Mouse (Mus musculus): ENCODE results near the gene Gramd1b. TPM values are rescaled to one million over a fixed set of nuclear protein-coding genes. Genes with fewer than 3 reads are reported as not detected.

Gramd1b gene
- polyA plus RNA-seq, 1 experiment from 2014 or later = 3.0 TPM

DNA sequence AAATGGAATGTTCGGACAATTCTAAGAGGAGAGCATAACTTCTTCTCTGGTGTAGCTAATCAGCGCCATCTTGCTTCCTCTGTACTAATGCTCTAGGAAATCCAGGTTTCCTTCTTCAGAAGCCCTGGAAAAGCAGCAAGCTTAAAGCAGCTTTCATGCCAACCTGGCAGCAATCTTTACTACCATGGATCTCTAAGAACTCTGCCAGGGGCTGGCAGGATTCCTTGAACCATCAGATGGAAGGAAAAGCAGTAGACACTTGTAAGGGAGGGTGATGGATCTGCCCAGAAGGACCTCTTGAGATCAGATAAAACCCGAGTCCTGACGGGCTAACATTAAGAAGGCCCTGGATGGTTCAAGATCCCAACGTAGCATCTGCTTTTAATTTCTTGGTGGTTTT is 234.9 kb downstream of the Gramd1b start:
- Histone ChIP-seq H3K27ac (no peak overlapping the region), H3K4me2 (replicated peaks) (no peak overlapping the region), H3K36me3 (0 out of 2 replicates have a peak, but pooled peaks cover 5% of the 10 kb centered on the region), H3K9me3 (no peaks in the 10 kb centered on the region), H3K4me1 (replicated peaks) (no peaks in the 10 kb centered on the region), H3K4me3 (replicated peaks) (no peak overlapping the region), H3K27me3 (replicated peaks) (no peaks in the 10 kb centered on the region), H3K9ac (no peak overlapping the region)
- WGBS = 94% methylated on average over 5 of the region's 5 CpGs
- ATAC-seq = no peak

DNA sequence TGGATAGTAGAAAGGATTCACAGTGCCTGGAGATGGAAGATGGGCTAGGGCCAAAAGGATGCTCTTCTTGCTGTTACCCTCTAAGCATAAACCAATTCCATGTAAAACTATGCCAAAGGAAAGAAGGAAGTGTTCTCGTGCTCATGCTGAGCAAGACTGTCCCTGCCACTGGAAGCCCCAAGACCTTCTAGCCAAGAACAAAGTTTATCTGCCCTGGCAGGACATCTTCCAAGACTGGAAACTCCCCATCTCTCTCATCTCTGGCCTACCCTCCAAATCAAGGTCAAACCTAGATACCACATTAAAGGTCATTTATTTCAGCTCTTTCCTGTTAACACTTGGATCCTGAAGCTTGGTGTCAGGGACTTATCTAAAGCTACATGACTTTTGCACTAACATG is 236.3 kb downstream of the Gramd1b start:
- no peak overlapping the region for H3K27ac ChIP-seq
- no peak for ATAC-seq
- 89% methylated on average over 1 of the region's 1 CpGs for WGBS
- no peak overlapping the region for H3K4me3 ChIP-seq (replicated peaks)
- H3K9ac ChIP-seq = no peak overlapping the region
- no peaks in the 10 kb centered on the region for H3K4me1 ChIP-seq (replicated peaks)
- 0 out of 2 replicates have a peak, but pooled peaks cover 5% of the 10 kb centered on the region for H3K36me3 ChIP-seq
- no peaks in the 10 kb centered on the region for H3K27me3 ChIP-seq (replicated peaks)
- no peak overlapping the region for H3K4me2 ChIP-seq (replicated peaks)
- H3K9me3 ChIP-seq = no peaks in the 10 kb centered on the region

DNA sequence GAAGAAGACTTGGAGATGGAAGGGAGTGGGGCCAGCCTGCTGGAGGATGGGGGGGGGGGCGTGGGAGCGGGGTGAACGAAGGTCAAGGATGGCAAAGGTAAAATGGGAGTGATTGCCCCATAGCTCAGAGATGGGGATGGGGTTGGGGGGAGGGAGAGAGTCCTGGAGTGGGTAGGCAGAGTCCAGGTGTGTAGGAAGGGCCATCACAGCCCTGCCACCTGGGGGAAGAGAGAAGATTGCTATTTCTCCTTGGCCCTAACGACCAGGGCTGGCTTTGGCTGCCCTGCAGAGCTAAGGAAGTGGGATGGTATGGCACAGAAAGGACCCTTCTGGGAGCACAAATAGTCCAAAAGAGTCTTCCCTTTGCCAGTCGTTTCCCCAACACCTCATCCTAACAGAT is 237.0 kb downstream of the Gramd1b start:
- H3K9me3 ChIP-seq = no peaks in the 10 kb centered on the region
- no peaks in the 10 kb centered on the region for H3K36me3 ChIP-seq
- H3K9ac ChIP-seq = no peak overlapping the region
- H3K27me3 ChIP-seq (replicated peaks) = no peaks in the 10 kb centered on the region
- 96% methylated on average over 5 of the region's 5 CpGs for WGBS
- no peak overlapping the region for H3K4me2 ChIP-seq (replicated peaks)
- H3K27ac ChIP-seq = no peak overlapping the region
- no peaks in the 10 kb centered on the region for H3K4me1 ChIP-seq (replicated peaks)
- no peak for ATAC-seq
- no peak overlapping the region for H3K4me3 ChIP-seq (replicated peaks)

DNA sequence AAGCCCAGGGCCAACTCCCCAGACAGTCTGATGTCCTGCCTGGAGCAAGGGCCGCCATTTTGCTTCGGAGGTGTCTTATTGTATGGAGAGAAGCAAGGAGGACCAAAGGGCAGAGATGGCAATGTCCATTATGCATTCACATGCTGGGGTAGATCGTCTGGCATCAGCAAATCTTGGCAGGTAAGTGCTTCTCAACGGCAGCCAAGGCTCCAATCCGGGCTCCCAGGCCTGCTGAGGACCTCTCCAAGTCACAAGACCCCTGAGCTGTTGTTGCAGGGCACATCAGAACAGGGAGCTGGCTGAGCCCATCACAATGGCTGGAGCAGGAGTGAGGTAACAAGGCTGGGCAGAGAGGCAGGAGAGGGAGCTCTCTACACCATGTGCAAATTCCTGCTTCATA is 237.4 kb downstream of the Gramd1b start:
- Histone ChIP-seq H3K4me3 (replicated peaks) (no peak overlapping the region), H3K27me3 (replicated peaks) (no peaks in the 10 kb centered on the region), H3K4me1 (replicated peaks) (no peaks in the 10 kb centered on the region), H3K9me3 (no peaks in the 10 kb centered on the region), H3K27ac (no peak overlapping the region), H3K9ac (no peak overlapping the region), H3K36me3 (no peaks in the 10 kb centered on the region), H3K4me2 (replicated peaks) (no peak overlapping the region)
- 92% methylated on average over 5 of the region's 5 CpGs for WGBS
- no peak for ATAC-seq

DNA sequence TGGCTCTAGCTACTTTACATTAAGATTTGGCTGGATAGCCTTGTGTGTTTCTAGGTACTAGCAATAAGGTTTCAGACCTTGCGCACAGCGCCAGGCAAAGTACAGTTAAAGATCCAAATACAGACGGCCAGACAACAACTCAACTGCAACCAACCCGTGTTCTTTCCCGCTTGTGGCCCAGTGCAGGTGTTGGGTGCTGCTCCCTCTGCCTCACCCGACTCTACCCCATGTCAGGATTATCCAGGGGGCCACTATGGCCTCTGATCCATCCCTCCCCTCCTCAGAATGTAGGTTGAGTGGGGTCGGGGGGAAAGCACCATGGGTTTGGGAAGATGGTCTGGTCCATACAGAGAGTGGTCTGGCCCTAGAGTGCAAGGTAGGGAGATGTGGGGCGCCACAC is 237.9 kb downstream of the Gramd1b start:
- WGBS = 93% methylated on average over 8 of the region's 8 CpGs

DNA sequence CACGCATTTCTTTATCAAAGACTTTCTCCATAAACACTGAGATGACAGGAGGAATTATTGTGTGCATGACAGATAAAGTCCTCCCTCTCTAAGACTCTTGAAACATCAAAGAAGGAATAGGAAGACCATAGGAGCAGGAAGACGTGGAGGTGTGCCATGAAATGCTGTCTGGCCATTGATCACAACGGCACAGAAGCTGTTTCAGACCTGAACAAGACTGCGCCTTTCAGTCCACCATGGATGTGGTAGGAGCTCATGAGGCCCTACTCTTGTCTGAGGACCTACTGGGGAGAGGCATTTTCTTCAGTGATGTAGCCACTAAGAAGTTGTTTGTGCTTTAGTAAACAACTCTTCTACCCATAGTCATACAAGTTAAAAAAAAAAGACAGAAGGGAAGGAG is 238.7 kb downstream of the Gramd1b start:
- Histone ChIP-seq H3K4me2 (replicated peaks) (no peak overlapping the region), H3K9me3 (no peaks in the 10 kb centered on the region), H3K27me3 (replicated peaks) (no peaks in the 10 kb centered on the region), H3K36me3 (no peaks in the 10 kb centered on the region), H3K4me1 (replicated peaks) (no peaks in the 10 kb centered on the region), H3K4me3 (replicated peaks) (no peak overlapping the region), H3K9ac (no peak overlapping the region), H3K27ac (no peak overlapping the region)
- no peak for ATAC-seq
- WGBS = 79% methylated on average over 4 of the region's 4 CpGs

More for the DNA sequence above, 237.9 kb downstream of the Gramd1b start:
- Histone ChIP-seq H3K27me3 (replicated peaks) (no peaks in the 10 kb centered on the region), H3K4me3 (replicated peaks) (no peak overlapping the region), H3K4me2 (replicated peaks) (no peak overlapping the region), H3K4me1 (replicated peaks) (no peaks in the 10 kb centered on the region), H3K9me3 (no peaks in the 10 kb centered on the region), H3K27ac (no peak overlapping the region), H3K9ac (no peak overlapping the region), H3K36me3 (no peaks in the 10 kb centered on the region)
- ATAC-seq = no peak

DNA sequence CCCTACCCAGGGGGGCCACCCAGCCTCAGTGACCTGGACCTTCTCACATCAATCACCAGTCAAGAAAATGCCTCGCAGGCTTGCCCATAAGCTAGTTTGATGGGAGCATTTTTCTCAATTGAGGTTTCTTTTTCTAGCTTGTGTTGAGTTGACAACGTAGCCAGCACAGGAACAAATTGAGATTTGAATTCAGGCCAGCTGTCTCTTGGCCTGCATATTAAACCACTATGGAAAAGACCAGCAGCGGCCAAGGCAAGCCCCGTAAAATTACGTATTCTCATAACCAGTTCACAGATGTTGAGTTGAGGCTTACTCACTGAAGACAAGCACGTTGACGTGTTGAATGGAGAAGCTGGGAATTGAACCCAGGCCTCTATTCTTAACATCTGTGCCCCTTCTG is 248.2 kb downstream of the Gramd1b start:
- H3K4me3 ChIP-seq (replicated peaks) = no peak overlapping the region
- H3K36me3 ChIP-seq = no peaks in the 10 kb centered on the region
- H3K27ac ChIP-seq = no peak overlapping the region
- whole genome bisulfite sequencing = 88% methylated on average over 7 of the region's 7 CpGs
- no peak overlapping the region for H3K4me2 ChIP-seq (replicated peaks)
- no peaks in the 10 kb centered on the region for H3K9me3 ChIP-seq
- no peaks in the 10 kb centered on the region for H3K4me1 ChIP-seq (replicated peaks)
- no peak for ATAC-seq
- H3K9ac ChIP-seq = no peak overlapping the region
- no peaks in the 10 kb centered on the region for H3K27me3 ChIP-seq (replicated peaks)

DNA sequence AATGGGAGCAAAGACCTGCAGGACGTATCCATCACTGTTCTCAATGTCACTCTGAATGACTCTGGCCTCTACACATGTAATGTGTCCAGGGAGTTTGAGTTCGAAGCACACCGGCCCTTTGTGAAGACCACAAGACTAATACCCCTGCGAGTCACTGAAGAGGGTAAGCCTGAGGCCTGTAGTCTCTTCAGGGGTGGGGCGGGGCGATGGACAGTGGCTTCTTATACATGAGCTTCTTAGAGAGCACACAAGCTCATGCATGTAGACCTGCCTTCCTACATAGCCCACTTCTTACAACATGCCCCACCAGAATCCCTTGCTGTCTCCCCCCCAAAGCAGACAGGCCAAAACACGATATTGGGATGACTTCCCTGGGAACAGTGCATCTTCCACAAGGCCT is 251.7 kb downstream of the Gramd1b start:
- Histone ChIP-seq H3K9ac (no peak overlapping the region), H3K4me2 (replicated peaks) (no peak overlapping the region), H3K27ac (no peak overlapping the region), H3K27me3 (replicated peaks) (no peaks in the 10 kb centered on the region), H3K4me1 (replicated peaks) (no peaks in the 10 kb centered on the region), H3K4me3 (replicated peaks) (no peak overlapping the region), H3K9me3 (no peaks in the 10 kb centered on the region), H3K36me3 (no peaks in the 10 kb centered on the region)
- 88% methylated on average over 7 of the region's 7 CpGs for WGBS
- no peak for ATAC-seq

DNA sequence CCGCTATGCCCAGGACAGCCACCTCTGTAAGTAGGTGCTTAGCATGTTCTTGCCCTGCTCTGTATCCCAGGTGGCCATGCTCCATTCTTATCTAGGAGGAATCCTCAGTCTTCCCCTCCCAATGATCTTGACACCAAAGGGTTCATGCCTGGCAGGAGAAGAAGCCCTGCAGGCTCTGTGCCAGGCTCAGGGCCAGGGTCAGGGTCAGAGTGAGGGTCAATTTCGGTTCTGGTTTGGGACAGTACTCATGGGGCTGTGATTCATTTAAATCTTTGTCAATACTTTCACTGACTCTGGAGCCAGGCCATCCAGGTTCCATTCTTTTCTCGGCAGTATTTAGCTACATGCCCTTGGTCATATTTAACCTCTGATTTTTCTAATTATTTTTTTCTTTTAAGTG is 253.5 kb downstream of the Gramd1b start:
- Histone ChIP-seq H3K27me3 (replicated peaks) (no peaks in the 10 kb centered on the region), H3K36me3 (no peaks in the 10 kb centered on the region), H3K27ac (no peak overlapping the region), H3K4me1 (replicated peaks) (no peaks in the 10 kb centered on the region), H3K9me3 (no peaks in the 10 kb centered on the region), H3K4me3 (replicated peaks) (no peak overlapping the region), H3K9ac (no peak overlapping the region), H3K4me2 (replicated peaks) (no peak overlapping the region)
- ATAC-seq = no peak
- WGBS = 82% methylated on average over 3 of the region's 3 CpGs

DNA sequence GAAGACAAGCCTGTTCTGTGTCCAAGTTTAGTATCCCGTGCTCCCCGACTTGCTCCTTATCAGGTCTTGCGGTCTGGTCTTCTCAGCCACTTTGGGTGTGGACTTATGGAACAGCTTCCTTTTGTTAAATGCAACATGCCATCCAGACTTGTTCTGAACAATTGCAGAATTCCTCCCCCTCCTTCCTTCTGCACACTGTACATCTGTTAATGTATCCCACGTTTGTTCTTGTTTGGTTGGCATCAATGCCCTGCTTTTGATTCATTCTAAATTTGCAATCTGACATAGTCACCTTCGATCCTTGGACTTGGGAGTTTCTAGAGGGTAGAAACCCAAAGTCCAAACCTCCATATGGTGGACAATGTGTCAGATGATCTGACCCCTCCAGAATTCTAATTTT is 255.3 kb downstream of the Gramd1b start:
- Histone ChIP-seq H3K36me3 (no peaks in the 10 kb centered on the region), H3K9me3 (no peaks in the 10 kb centered on the region), H3K27ac (no peak overlapping the region), H3K9ac (no peak overlapping the region), H3K4me3 (replicated peaks) (no peak overlapping the region), H3K4me1 (replicated peaks) (no peaks in the 10 kb centered on the region), H3K4me2 (replicated peaks) (no peak overlapping the region), H3K27me3 (replicated peaks) (no peaks in the 10 kb centered on the region)
- 80% methylated on average over 5 of the region's 5 CpGs for WGBS
- no peak for ATAC-seq

DNA sequence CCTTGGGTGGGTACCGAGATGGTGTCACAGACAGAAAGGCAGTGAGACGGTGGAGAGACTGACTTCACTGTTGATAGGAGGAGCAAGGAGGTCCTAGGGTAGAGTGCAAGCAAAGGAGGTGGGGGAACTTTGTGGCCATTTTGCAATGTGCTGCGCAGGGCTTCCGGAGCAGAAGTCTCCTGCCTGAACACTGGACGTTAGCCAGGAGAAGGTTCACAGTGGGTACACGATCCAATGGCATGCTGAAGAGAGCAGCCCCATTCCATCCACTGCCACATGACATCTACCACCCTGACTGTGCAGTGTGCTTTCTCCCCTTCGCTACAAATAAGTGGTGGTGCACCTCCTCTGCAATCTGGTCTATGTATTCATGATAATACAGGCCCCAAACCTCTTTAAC is 258.4 kb downstream of the Gramd1b start:
- ATAC-seq = no peak
- H3K27me3 ChIP-seq (replicated peaks) = peaks cover 10% of the 10 kb centered on the region
- H3K9me3 ChIP-seq = no peaks in the 10 kb centered on the region
- no peak overlapping the region for H3K27ac ChIP-seq
- no peaks in the 10 kb centered on the region for H3K36me3 ChIP-seq
- no peak overlapping the region for H3K9ac ChIP-seq
- 79% methylated on average over 7 of the region's 7 CpGs for WGBS
- no peak overlapping the region for H3K4me2 ChIP-seq (replicated peaks)
- H3K4me1 ChIP-seq (replicated peaks) = peaks cover 7% of the 10 kb centered on the region
- no peak overlapping the region for H3K4me3 ChIP-seq (replicated peaks)

DNA sequence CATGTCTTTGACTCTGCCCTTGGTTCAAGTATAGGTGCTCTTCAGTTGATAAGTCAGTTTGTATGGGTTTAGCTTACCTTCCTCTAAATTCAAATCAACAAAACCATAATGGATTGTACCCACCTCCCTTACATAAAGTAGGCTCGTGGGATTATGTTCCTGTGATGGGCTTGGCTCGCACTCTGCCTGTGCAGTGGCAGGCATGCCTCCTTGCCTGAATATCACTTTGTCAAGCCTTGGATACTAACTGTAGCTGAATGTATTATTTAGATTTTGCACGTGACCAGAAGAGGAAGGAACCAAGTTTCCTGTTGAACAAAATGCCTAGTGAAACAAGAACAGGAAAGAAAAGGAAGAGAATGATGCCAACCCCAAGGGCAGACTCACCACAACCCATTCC is 260.1 kb downstream of the Gramd1b start:
- Histone ChIP-seq H3K36me3 (no peaks in the 10 kb centered on the region), H3K9ac (no peak overlapping the region), H3K27ac (no peak overlapping the region), H3K4me1 (replicated peaks) (peaks cover 7% of the 10 kb centered on the region), H3K27me3 (replicated peaks) (peaks cover 10% of the 10 kb centered on the region), H3K4me3 (replicated peaks) (no peak overlapping the region), H3K4me2 (replicated peaks) (no peak overlapping the region), H3K9me3 (no peaks in the 10 kb centered on the region)
- ATAC-seq = no peak
- WGBS = 66% methylated on average over 3 of the region's 3 CpGs

DNA sequence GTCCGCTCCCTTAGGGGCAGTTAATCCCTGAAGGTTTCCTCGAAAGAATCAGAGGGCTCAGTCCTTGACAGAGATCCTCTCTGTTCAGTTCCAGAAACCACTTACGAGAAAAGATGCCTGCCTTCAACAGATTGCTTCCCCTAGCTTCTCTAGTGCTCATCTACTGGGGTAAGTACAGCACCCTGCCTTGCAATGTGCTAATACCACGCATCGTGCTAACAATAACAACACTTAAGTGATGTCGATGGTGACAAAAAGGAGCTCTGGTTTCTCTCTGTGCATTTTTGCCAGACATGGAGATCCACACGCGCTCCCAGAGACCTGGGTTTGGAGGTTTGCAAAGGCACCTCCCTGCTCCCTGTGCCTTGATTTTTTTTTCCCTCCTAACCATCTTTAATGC is 261.3 kb downstream of the Gramd1b start:
- WGBS = 21% methylated on average over 8 of the region's 8 CpGs
- no peak overlapping the region for H3K4me3 ChIP-seq (replicated peaks)
- H3K9me3 ChIP-seq = no peaks in the 10 kb centered on the region
- no peak overlapping the region for H3K27ac ChIP-seq
- no peak for ATAC-seq
- no peaks in the 10 kb centered on the region for H3K36me3 ChIP-seq
- H3K4me1 ChIP-seq (replicated peaks) = peaks cover 7% of the 10 kb centered on the region
- no peak overlapping the region for H3K9ac ChIP-seq
- peak overlapping the region; percentile 70; the same call in 1 of the 2 replicates for H3K4me2 ChIP-seq (replicated peaks)
- H3K27me3 ChIP-seq (replicated peaks) = peaks cover 10% of the 10 kb centered on the region

All from intestine, embryonic 15.5 days (tissue).